Mouse (Mus musculus) MEL (cell line): ENCODE measurements around the gene Cfap43. TPM values are rescaled to one million over a fixed set of nuclear protein-coding genes. Genes with fewer than 3 reads are reported as not detected.

Experiments used
- DNase-seq: peaks from one replicate; pipeline ENCODE4 v3.0.0; 2011; ENCODE audit warnings: low read depth, low spot score
- H3K27ac ChIP-seq: 2 replicates; pipeline ENCODE4 v1.5.1; 2012; ENCODE audit warnings: low read depth, mild to moderate bottlenecking, control low read depth, low read length, moderate library complexity; ENCODE audit not compliant: control insufficient read depth
- H3K27me3 ChIP-seq, 2 experiments: fragments of 150-350 bp in 1 of 2; sonication (generic) in 1 of 2; 2 replicates each; pipeline ENCODE4 v1.6.1; 2012; ENCODE audit warnings: low read length in 2 of 2, mild to moderate bottlenecking in 2 of 2, improper control_type of control experiment in 1 of 2, moderate library complexity in 1 of 2; ENCODE audit not compliant: insufficient read depth in 2 of 2, control insufficient read depth in 1 of 2
- H3K36me3 ChIP-seq, 2 experiments: 2 replicates each; pipeline ENCODE4 v1.6.1; 2012 to 2014; ENCODE audit warnings: low read length in 2 of 2, improper control_type of control experiment in 1 of 2, inconsistent platforms in 1 of 2, mild to moderate bottlenecking in 1 of 2; ENCODE audit not compliant: insufficient read depth in 2 of 2, control insufficient read depth in 1 of 2
- H3K4me1 ChIP-seq, 2 experiments: fragments of 150-350 bp in 1 of 2; sonication (generic) in 1 of 2; 2 replicates each; pipeline ENCODE4 v1.6.1; 2012; ENCODE audit warnings: low read length in 2 of 2, improper control_type of control experiment in 1 of 2, mild to moderate bottlenecking in 1 of 2; ENCODE audit not compliant: insufficient read depth in 2 of 2, control insufficient read depth in 1 of 2
- H3K4me3 ChIP-seq, 2 experiments: fragments of 150-350 bp in 1 of 2; sonication (generic) in 1 of 2; 2 replicates each; pipeline ENCODE4 v1.5.1; 2012; ENCODE audit warnings: low read depth in 2 of 2, low read length in 2 of 2, mild to moderate bottlenecking in 2 of 2, moderate library complexity in 2 of 2, control low read depth in 1 of 2, improper control_type of control experiment in 1 of 2; ENCODE audit not compliant: control insufficient read depth in 1 of 2, insufficient read depth in 1 of 2
- H3K79me2 ChIP-seq: 2 replicates; pipeline ENCODE4 v1.6.1; 2012; ENCODE audit warnings: mild to moderate bottlenecking, low read length, moderate library complexity; ENCODE audit not compliant: control insufficient read depth, poor library complexity, insufficient read depth
- H3K9ac ChIP-seq: 2 replicates; pipeline ENCODE4 v1.6.1; 2012; ENCODE audit warnings: low read depth, mild to moderate bottlenecking, control low read depth, low read length, moderate library complexity; ENCODE audit not compliant: control insufficient read depth, poor library complexity, severe bottlenecking
- H3K9me3 ChIP-seq: fragments of 150-350 bp; sonication (generic); replicated peaks from 2 replicates; pipeline ENCODE4 v1.6.1; 2012; ENCODE audit warnings: mild to moderate bottlenecking, low read length, improper control_type of control experiment, moderate library complexity; ENCODE audit not compliant: insufficient read depth
- CHD2 ChIP-seq: IDR thresholded peaks from 2 replicates; pipeline ENCODE4 v1.6.1; 2011; ENCODE audit warnings: low read length, improper control_type of control experiment
- E2F4 ChIP-seq: IDR thresholded peaks from 2 replicates; pipeline ENCODE4 v1.6.1; 2011; ENCODE audit warnings: low read depth, low read length, improper control_type of control experiment, borderline replicate concordance
- EP300 ChIP-seq, 2 experiments: IDR thresholded peaks; 2 replicates each; pipeline ENCODE4 v1.6.1; 2011; ENCODE audit warnings: improper control_type of control experiment in 2 of 2, low read length in 2 of 2, low read depth in 1 of 2, mild to moderate bottlenecking in 1 of 2
- GATA1 ChIP-seq: IDR thresholded peaks from 2 replicates; pipeline ENCODE4 v1.6.1; 2011; ENCODE audit warnings: low read depth, low read length, improper control_type of control experiment
- HCFC1 ChIP-seq: IDR thresholded peaks from 2 replicates; pipeline ENCODE4 v1.6.1; 2012; ENCODE audit warnings: low read depth, mild to moderate bottlenecking, inconsistent platforms, low read length, improper control_type of control experiment, moderate library complexity
- JUND ChIP-seq: IDR thresholded peaks from 2 replicates; pipeline ENCODE4 v1.6.1; 2011; ENCODE audit warnings: low read depth, mild to moderate bottlenecking, improper control_type of control experiment, low read length
- KAT2A ChIP-seq: conservative IDR thresholded peaks from 2 replicates; pipeline ENCODE4 v1.6.1; 2012; ENCODE audit warnings: low read depth, low read length, improper control_type of control experiment, inconsistent platforms
- MAFK ChIP-seq: IDR thresholded peaks from 2 replicates; pipeline ENCODE4 v1.6.1; 2011; ENCODE audit warnings: low read depth, mild to moderate bottlenecking, low read length, improper control_type of control experiment, borderline replicate concordance
- MAZ ChIP-seq: IDR thresholded peaks from 2 replicates; pipeline ENCODE4 v1.6.1; 2012; ENCODE audit warnings: low read depth, mild to moderate bottlenecking, inconsistent platforms, low read length, improper control_type of control experiment
- MEF2A ChIP-seq: IDR thresholded peaks from 2 replicates; pipeline ENCODE4 v1.6.1; 2014; ENCODE audit warnings: low read depth, mild to moderate bottlenecking, inconsistent platforms, low read length, improper control_type of control experiment; ENCODE audit not compliant: poor library complexity, insufficient replicate concordance, severe bottlenecking; ENCODE audit errors: extremely low read depth
- MYC ChIP-seq: IDR thresholded peaks from 2 replicates; pipeline ENCODE4 v1.6.1; 2011; ENCODE audit warnings: low read depth, mild to moderate bottlenecking, low read length, improper control_type of control experiment, moderate library complexity
- NELFE ChIP-seq: IDR thresholded peaks from 2 replicates; pipeline ENCODE4 v1.6.1; 2011; ENCODE audit warnings: low read depth, low read length, improper control_type of control experiment
- POLR2A ChIP-seq, 2 experiments: IDR thresholded peaks; 2 replicates each; pipeline ENCODE4 v1.6.1; 2011 to 2012; ENCODE audit warnings: low read length in 2 of 2, mild to moderate bottlenecking in 2 of 2, control low read depth in 1 of 2, improper control_type of control experiment in 1 of 2, low read depth in 1 of 2, moderate library complexity in 1 of 2; ENCODE audit not compliant: control insufficient read depth in 1 of 2, insufficient read depth in 1 of 2, poor library complexity in 1 of 2
- POLR2AphosphoS5 ChIP-seq: IDR thresholded peaks from 2 replicates; pipeline ENCODE4 v1.6.1; 2012; ENCODE audit warnings: low read depth, borderline replicate concordance, mild to moderate bottlenecking, inconsistent platforms, low read length, moderate library complexity, mixed read lengths
- RCOR1 ChIP-seq: IDR thresholded peaks from 2 replicates; pipeline ENCODE4 v1.6.1; 2012; ENCODE audit warnings: low read depth, mild to moderate bottlenecking, inconsistent platforms, low read length, improper control_type of control experiment
- SIN3A ChIP-seq: IDR thresholded peaks from 2 replicates; pipeline ENCODE4 v1.6.1; 2012; ENCODE audit warnings: low read length, improper control_type of control experiment, inconsistent platforms
- SMC3 ChIP-seq: IDR thresholded peaks from 2 replicates; pipeline ENCODE4 v1.6.1; 2011; ENCODE audit warnings: low read depth, low read length, improper control_type of control experiment
- TAL1 ChIP-seq: IDR thresholded peaks from 2 replicates; pipeline ENCODE4 v1.6.1; 2012; ENCODE audit warnings: mild to moderate bottlenecking, inconsistent platforms, low read length, moderate library complexity, mixed read lengths
- TBP ChIP-seq: IDR thresholded peaks from 2 replicates; pipeline ENCODE4 v1.8.0; 2011; ENCODE audit warnings: low read depth, low read length, improper control_type of control experiment
- TCF12 ChIP-seq: IDR thresholded peaks from 2 replicates; pipeline ENCODE4 v1.6.1; 2014; ENCODE audit warnings: low read depth, mild to moderate bottlenecking, inconsistent platforms, low read length, improper control_type of control experiment, moderate library complexity
- ZKSCAN1 ChIP-seq: IDR thresholded peaks from 2 replicates; pipeline ENCODE4 v1.6.1; 2012; ENCODE audit warnings: low read depth, mild to moderate bottlenecking, inconsistent platforms, low read length, improper control_type of control experiment, moderate library complexity
- ZNF384 ChIP-seq: IDR thresholded peaks from 2 replicates; pipeline ENCODE4 v1.6.1; 2012; ENCODE audit warnings: low read depth, mild to moderate bottlenecking, inconsistent platforms, low read length, improper control_type of control experiment
- polyA plus RNA-seq, 2 experiments: library from polyadenylated mRNA; stranded (reverse) in 1 of 2; unstranded in 1 of 2; fragments of >175 nt in 1 of 2; fragments of >200 nt in 1 of 2; gene quantifications; 2 replicates each; pipeline versions ENCODE4 v1.2.1 to v1.2.4; 2012; ENCODE audit warnings: low replicate concordance in 2 of 2, low read depth in 1 of 2; ENCODE audit not compliant: insufficient read length in 2 of 2, insufficient read depth in 1 of 2, missing spikeins in 1 of 2
- total RNA-seq: library from RNA; depleted of rRNA; stranded (reverse); fragments of 300-350 nt; gene quantifications from 2 replicates; pipeline ENCODE4 v1.2.3, GENCODE M21; 2012

Cfap43 gene
- total and polyA plus RNA-seq, 3 experiments = 0.10 to 0.12 TPM; not detected in 1

DNA sequence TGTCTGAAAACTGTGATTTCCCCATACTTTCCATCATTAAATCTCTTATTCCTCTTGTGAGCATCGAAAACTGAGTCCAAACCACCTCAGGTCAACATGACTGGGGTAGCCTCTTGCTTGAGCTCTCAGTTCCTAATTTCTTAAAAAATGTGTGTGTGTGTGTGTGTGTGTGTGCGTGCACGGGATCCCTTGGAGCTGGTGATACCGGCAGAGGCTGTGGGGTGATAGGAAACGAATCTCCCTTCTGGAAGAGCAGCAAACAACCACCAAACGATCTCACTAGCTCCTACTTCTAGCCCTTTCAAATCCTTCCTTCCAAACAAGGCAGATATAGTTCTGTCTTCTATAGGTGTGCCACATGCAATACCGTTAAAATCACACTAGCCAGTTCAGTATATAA lies 54.4 kb downstream of the Cfap43 start:
- DNase-seq = no peak
- Histone ChIP-seq H3K9ac (no peak overlapping the region), H3K4me1 (no peaks in the 10 kb centered on the region; a peak in 1 of 4 replicates), H3K4me3 (no peak overlapping the region), H3K36me3 (peaks cover 0 to 26% of the 10 kb centered on the region in 2 experiments; a peak in 2 of 4 replicates), H3K27ac (no peak overlapping the region), H3K9me3 (no peaks in the 10 kb centered on the region), H3K27me3 (no peaks in the 10 kb centered on the region), H3K79me2 (no peaks in the 10 kb centered on the region)
- TF ChIP-seq ZNF384 (no peak), MYC (no peak), JUND (no peak), GATA1 (no peak), POLR2A (IDR thresholded peaks at IDR 0.05; ENCODE audit: control insufficient read depth in 1 of 2, insufficient read depth in 1 of 2, low read depth in 1 of 2, low read length in 2 of 2, poor library complexity in 1 of 2) (no peak), CHD2 (no peak), ZKSCAN1 (no peak), SMC3 (no peak), EP300 (IDR thresholded peaks at IDR 0.05; ENCODE audit: low read depth in 1 of 2, low read length in 2 of 2) (no peak), HCFC1 (no peak), MEF2A (no peak), NELFE (no peak), MAZ (no peak), KAT2A (no peak), MAFK (no peak), TCF12 (no peak), TAL1 (no peak), TBP (no peak), POLR2AphosphoS5 (no peak)

DNA sequence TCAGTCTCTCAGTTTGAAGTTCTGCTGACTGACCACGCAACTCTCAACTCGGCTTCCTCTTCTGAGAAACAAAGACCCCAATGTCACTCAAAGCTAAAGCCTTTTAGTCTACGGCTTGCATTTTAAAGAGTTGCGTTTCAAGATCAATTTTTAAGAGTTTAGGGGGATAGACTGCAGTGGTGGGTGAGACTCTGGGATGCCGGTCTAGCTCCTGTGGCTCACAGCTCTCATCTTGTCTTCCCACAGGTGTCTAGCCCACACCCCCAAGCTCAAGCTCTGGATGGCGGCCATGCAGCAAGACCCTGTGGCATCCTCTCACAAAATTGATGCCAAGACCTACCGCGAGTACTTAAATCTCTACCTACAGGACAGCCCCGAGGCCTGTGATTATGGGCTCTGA lies 55.0 kb downstream of the Cfap43 start:
- H3K4me3 ChIP-seq = no peak overlapping the region

More for the DNA sequence above, 55.0 kb downstream of the Cfap43 start:
- Histone ChIP-seq H3K4me1 (no peaks in the 10 kb centered on the region), H3K27ac (no peak overlapping the region), H3K36me3 (peaks cover 0 to 30% of the 10 kb centered on the region in 2 experiments; a peak in 2 of 4 replicates), H3K27me3 (no peaks in the 10 kb centered on the region), H3K9ac (no peak overlapping the region), H3K79me2 (no peaks in the 10 kb centered on the region), H3K9me3 (no peaks in the 10 kb centered on the region)
- no peak for DNase-seq
- TF ChIP-seq CHD2 (no peak), SIN3A (no peak), E2F4 (no peak), KAT2A (no peak), GATA1 (no peak), RCOR1 (no peak)
